Mouse (Mus musculus) adrenal gland, postnatal 10 days (tissue): ENCODE measurements around the gene Camk2g. TPM values are rescaled to one million over a fixed set of nuclear protein-coding genes. Genes with fewer than 3 reads are reported as not detected.

ENCODE experiments used
- DNase-seq: peaks from one replicate; pipeline ENCODE4 v3.0.0; 2021; ENCODE audit warnings: mixed read lengths
- total RNA-seq, 2 experiments: library from RNA; stranded (reverse); gene quantifications; 2 replicates each; pipeline ENCODE4 v1.2.3; 2021

The Camk2g gene
- total RNA-seq, 2 experiments from 2014 or later: 35.1 to 57.4 TPM

- peak; percentile 69 for DNase-seq
Observed at GRCm38 (mm10) chr14:20806116-20806840, 12.4 kb upstream of the Camk2g start.

GRCm38 (mm10) chr14:20804964-20805672, 11.2 kb upstream of the Camk2g start:
- DNase-seq: peak; percentile 93

- no peak for DNase-seq
Observed at GRCm38 (mm10) chr14:20804481-20804880, 10.6 kb upstream of the Camk2g start.

- DNase-seq: peak; percentile 86
Observed at GRCm38 (mm10) chr14:20803606-20803938, 9.7 kb upstream of the Camk2g start.

GRCm38 (mm10) chr14:20802926-20803605, 9.2 kb upstream of the Camk2g start:
- DNase-seq: no peak

GRCm38 (mm10) chr14:20798761-20799160, 4.9 kb upstream of the Camk2g start:
- peak; percentile 96 for DNase-seq

GRCm38 (mm10) chr14:20798300-20798699, 4.4 kb upstream of the Camk2g start:
- DNase-seq: no peak

- DNase-seq: no peak
Observed at GRCm38 (mm10) chr14:20796643-20797042, 2.8 kb upstream of the Camk2g start.

GRCm38 (mm10) chr14:20796170-20796569, 2.3 kb upstream of the Camk2g start:
- no peak for DNase-seq

- DNase-seq: peak; percentile 51
Observed at GRCm38 (mm10) chr14:20795423-20796152, 1.7 kb upstream of the Camk2g start.

GRCm38 (mm10) chr14:20794589-20794988, 701 bp upstream of the Camk2g start:
- DNase-seq: no peak

GRCm38 (mm10) chr14:20792922-20793757, 748 bp downstream of the Camk2g start:
- DNase-seq: peak; percentile 60

GRCm38 (mm10) chr14:20792243-20792921, 1.5 kb downstream of the Camk2g start:
- DNase-seq: no peak

GRCm38 (mm10) chr14:20791511-20792242, 2.2 kb downstream of the Camk2g start:
- DNase-seq: no peak

GRCm38 (mm10) chr14:20790996-20791395, 2.9 kb downstream of the Camk2g start:
- no peak for DNase-seq

- DNase-seq: no peak
Observed at GRCm38 (mm10) chr14:20790445-20790844, 3.4 kb downstream of the Camk2g start.

GRCm38 (mm10) chr14:20789593-20789992, 4.3 kb downstream of the Camk2g start:
- DNase-seq: no peak

- no peak for DNase-seq
Observed at GRCm38 (mm10) chr14:20788151-20788550, 5.7 kb downstream of the Camk2g start.

GRCm38 (mm10) chr14:20786611-20787015, 7.3 kb downstream of the Camk2g start:
- DNase-seq: peak; percentile 13

GRCm38 (mm10) chr14:20786020-20786419, 7.9 kb downstream of the Camk2g start:
- no peak for DNase-seq
